In genomic region chr10:81620786-81621185, GRCm38 (mm10) we compare ENCODE assay signal across 26 mouse cellular contexts. TPM values are rescaled to one million over a fixed set of nuclear protein-coding genes. Genes with fewer than 3 reads are reported as not detected.
DNase-seq lines count a peak whose midpoint lies in the region; ATAC-seq and TF ChIP-seq lines count a peak whose summit lies in the region.
"Had no signal": no experiment of that assay in that cellular context is flagged by ENCODE, and none has a peak within 500 bp of the region (broad histone marks: within the 10 kb centered on the region; RNA-seq: fewer than 3 reads in every experiment).

No protein-coding gene starts in this region.

- no peak for ATAC-seq in liver, embryonic 12.5 days
- ATAC-seq: forebrain, embryonic 13.5 days; forebrain, embryonic 16.5 days; inflammation-experienced regulatory T-cells, adult 6 months; intestine, embryonic 16.5 days had no signal

- DNase-seq in cerebellum, adult 9-11 months = peak; percentile 15
- DNase-seq in cerebellum, adult 2 months = no peak
- peak; percentile 83 for DNase-seq in R1 (ENCODE audit: low read depth, low spot score)
- DNase-seq in embryonic facial prominence, embryonic 10.5 days (ENCODE audit: low spot score) = peak; percentile 9
- no peak for DNase-seq in adrenal gland, postnatal 4 days (ENCODE audit: low spot score in 2 of 2)
- DNase-seq in embryo, embryonic 10 days (ENCODE audit: low spot score) = no peak
- DNase-seq: adrenal gland, postnatal 14 days; cerebellum, adult 11 months; cerebellum, adult 8-10 months; cerebellum, postnatal 14 days; gastrocnemius, postnatal 10 days; gastrocnemius, postnatal 36 days; heart, adult 2 months; heart, postnatal 14 days; kidney, adult 18-20 months had no signal

- H3K9ac ChIP-seq in liver, embryonic 12.5 days = no peak overlapping the region
- H3K9ac ChIP-seq: embryonic facial prominence, embryonic 13.5 days; forebrain, embryonic 13.5 days; heart, embryonic 13.5 days; hindbrain, embryonic 12.5 days; hindbrain, embryonic 15.5 days had no signal

- WGBS in cerebellum, adult 2 months = 66% methylated on average over 9 of the region's 9 CpGs
- 55% methylated on average over 9 of the region's 9 CpGs for WGBS in embryonic facial prominence, embryonic 10.5 days
- WGBS in liver, embryonic 12.5 days (ENCODE audit: insufficient replicate concordance) = 55% methylated on average over 9 of the region's 9 CpGs

- no peaks in the 10 kb centered on the region for H3K4me1 ChIP-seq in cerebellum, adult 2 months (ENCODE audit: control insufficient read depth, insufficient read depth, low read length)
- peaks cover 5% of the 10 kb centered on the region for H3K4me1 ChIP-seq in embryonic facial prominence, embryonic 10.5 days
- H3K4me1 ChIP-seq in liver, embryonic 12.5 days = peaks cover 14% of the 10 kb centered on the region
- H3K4me1 ChIP-seq: embryonic facial prominence, embryonic 13.5 days; forebrain, embryonic 13.5 days; heart, embryonic 13.5 days; hindbrain, embryonic 15.5 days had no signal

- H3K9me3 ChIP-seq in embryonic facial prominence, embryonic 10.5 days = no peaks in the 10 kb centered on the region
- no peaks in the 10 kb centered on the region for H3K9me3 ChIP-seq in liver, embryonic 12.5 days (replicated peaks)
- H3K9me3 ChIP-seq: embryonic facial prominence, embryonic 13.5 days; forebrain, embryonic 10.5 days; forebrain, embryonic 13.5 days; heart, embryonic 10.5 days; heart, embryonic 13.5 days; hindbrain, embryonic 12.5 days; hindbrain, embryonic 15.5 days had no signal

- no peak overlapping the region for H3K4me3 ChIP-seq in cerebellum, adult 2 months (replicated peaks; ENCODE audit: insufficient read depth, low read depth, low read length)
- no peak overlapping the region for H3K4me3 ChIP-seq in embryonic facial prominence, embryonic 10.5 days
- H3K4me3 ChIP-seq in liver, embryonic 12.5 days = no peak overlapping the region
- H3K4me3 ChIP-seq: embryonic facial prominence, embryonic 13.5 days; forebrain, embryonic 10.5 days; forebrain, embryonic 13.5 days; heart, adult 2 months; heart, embryonic 10.5 days; heart, embryonic 13.5 days; hindbrain, embryonic 12.5 days; hindbrain, embryonic 15.5 days had no signal

- peaks cover 53% of the 10 kb centered on the region for H3K36me3 ChIP-seq in embryonic facial prominence, embryonic 10.5 days (replicated peaks)
- peaks cover 43% of the 10 kb centered on the region for H3K36me3 ChIP-seq in liver, embryonic 12.5 days

- H3K27me3 ChIP-seq in cerebellum, adult 2 months (ENCODE audit: control insufficient read depth, insufficient read depth, low read length) = no peaks in the 10 kb centered on the region
- no peaks in the 10 kb centered on the region for H3K27me3 ChIP-seq in embryonic facial prominence, embryonic 10.5 days (replicated peaks; ENCODE audit: low read depth, poor library complexity, severe bottlenecking)
- no peaks in the 10 kb centered on the region for H3K27me3 ChIP-seq in liver, embryonic 12.5 days (replicated peaks)
- H3K27me3 ChIP-seq: embryonic facial prominence, embryonic 13.5 days; forebrain, embryonic 13.5 days; heart, embryonic 13.5 days; hindbrain, embryonic 12.5 days; hindbrain, embryonic 15.5 days had no signal

- TF ChIP-seq CTCF in cerebellum, adult 2 months (IDR thresholded peaks at IDR 0.05; ENCODE audit: borderline replicate concordance, insufficient read depth, low read depth, low read length) = no peak

- no peak overlapping the region for H3K4me2 ChIP-seq in liver, embryonic 12.5 days
- H3K4me2 ChIP-seq: embryonic facial prominence, embryonic 13.5 days; forebrain, embryonic 13.5 days; heart, embryonic 13.5 days; hindbrain, embryonic 12.5 days; hindbrain, embryonic 15.5 days had no signal

- no peak for TF ChIP-seq POLR2A in cerebellum, adult 2 months (IDR thresholded peaks at IDR 0.05; ENCODE audit: borderline replicate concordance, insufficient read depth, low read length)

- no peak overlapping the region for H3K27ac ChIP-seq in cerebellum, adult 2 months (ENCODE audit: insufficient read depth, low read length)
- no peak overlapping the region for H3K27ac ChIP-seq in embryonic facial prominence, embryonic 10.5 days (replicated peaks)
- H3K27ac ChIP-seq in liver, embryonic 12.5 days = no peak overlapping the region
- H3K27ac ChIP-seq: embryonic facial prominence, embryonic 13.5 days; forebrain, embryonic 10.5 days; forebrain, embryonic 13.5 days; heart, adult 2 months; heart, embryonic 10.5 days; heart, embryonic 13.5 days; hindbrain, embryonic 12.5 days; hindbrain, embryonic 15.5 days had no signal

RNA-seq across cellular contexts. Expression of gene Sirt6, which starts 6.8 kb away (rescaled TPM):
- 35.4 and 38.5 TPM in 2 replicates for polyA plus RNA-seq in cerebellum, adult 2 months (2012; rRNA removed)
- polyA plus RNA-seq in embryonic facial prominence, embryonic 10.5 days (2016; fragmentation: Nextera tagmentation; extraction: Ambion mirVana) = 55.1 and 59.2 TPM in 2 replicates
- 10 to 100 TPM; 40.1 to 40.7 TPM for total RNA-seq in adrenal gland, postnatal 4 days (2021)
- 12.7 and 14.7 TPM in 2 replicates for polyA plus RNA-seq in liver, embryonic 12.5 days (2016; fragmentation: Nextera tagmentation; extraction: Ambion mirVana)

RNA-seq across cellular contexts. Expression of gene Ankrd24, which starts 7.6 kb away (rescaled TPM):
- 121 and 130 TPM in 2 replicates for polyA plus RNA-seq in cerebellum, adult 2 months (2012; rRNA removed)
- 5.3 and 7.3 TPM in 2 replicates for polyA plus RNA-seq in embryonic facial prominence, embryonic 10.5 days (2016; fragmentation: Nextera tagmentation; extraction: Ambion mirVana)
- 10 to 100 TPM; 38.7 to 50.5 TPM for total RNA-seq in adrenal gland, postnatal 4 days (2021)
- 3.8 and 4.5 TPM in 2 replicates for polyA plus RNA-seq in liver, embryonic 12.5 days (2016; fragmentation: Nextera tagmentation; extraction: Ambion mirVana)

RNA-seq across cellular contexts. Expression of gene BC025920, which starts 14.7 kb away (rescaled TPM):
- polyA plus RNA-seq in cerebellum, adult 2 months (2012; rRNA removed) = 3.6 and 3.7 TPM in 2 replicates
- 1.5 and 2.1 TPM in 2 replicates for polyA plus RNA-seq in embryonic facial prominence, embryonic 10.5 days (2016; fragmentation: Nextera tagmentation; extraction: Ambion mirVana)
- total RNA-seq in adrenal gland, postnatal 4 days (2021) = 1 to 10 TPM; 1.1 to 2.1 TPM
- polyA plus RNA-seq in liver, embryonic 12.5 days (2016; fragmentation: Nextera tagmentation; extraction: Ambion mirVana) = 0.46 and 0.78 TPM in 2 replicates

RNA-seq across cellular contexts. Expression of gene Tle6, which starts 19.9 kb away (rescaled TPM):
- polyA plus RNA-seq in cerebellum, adult 2 months (2012; rRNA removed) = 8.7 and 9.6 TPM in 2 replicates
- 7.1 and 8.2 TPM in 2 replicates for polyA plus RNA-seq in embryonic facial prominence, embryonic 10.5 days (2016; fragmentation: Nextera tagmentation; extraction: Ambion mirVana)
- total RNA-seq in adrenal gland, postnatal 4 days (2021) = 10 to 100 TPM; 12.8 to 20.2 TPM
- polyA plus RNA-seq in liver, embryonic 12.5 days (2016; fragmentation: Nextera tagmentation; extraction: Ambion mirVana) = 8.1 and 12.1 TPM in 2 replicates

RNA-seq across cellular contexts. Expression of gene Gm10778, which starts 28.1 kb away (rescaled TPM):
- 3.8 and 4.2 TPM in 2 replicates for polyA plus RNA-seq in cerebellum, adult 2 months (2012; rRNA removed)
- polyA plus RNA-seq in embryonic facial prominence, embryonic 10.5 days (2016; fragmentation: Nextera tagmentation; extraction: Ambion mirVana) = 3.9 and 5.3 TPM in 2 replicates
- 1 to 10 TPM; 3.0 to 3.9 TPM for total RNA-seq in adrenal gland, postnatal 4 days (2021)
- polyA plus RNA-seq in liver, embryonic 12.5 days (2016; fragmentation: Nextera tagmentation; extraction: Ambion mirVana) = 2.3 and 2.5 TPM in 2 replicates

Comparison
In these comparisons a context has a peak if more than half of its experiments do, and no peak if none do; other contexts are left out.
1. DNase-seq: peak in cerebellum, adult 9-11 months (single experiment), R1 (single experiment) and embryonic facial prominence, embryonic 10.5 days (single experiment); none in cerebellum, adult 2 months (0 of 2), adrenal gland, postnatal 4 days (0 of 2) and embryo, embryonic 10 days (single experiment).
2. RNA of gene Ankrd24, which starts 7.6 kb away (polyA plus RNA-seq): 121 to 130 TPM in cerebellum, adult 2 months; 5.3 to 7.3 TPM in embryonic facial prominence, embryonic 10.5 days and 3.8 to 4.5 TPM in liver, embryonic 12.5 days; every median in the first group is over 10 times any median in the second.